Mouse (Mus musculus) embryonic facial prominence, embryonic 14.5 days (tissue): ENCODE measurements around the gene Atxn1. TPM values are rescaled to one million over a fixed set of nuclear protein-coding genes. Genes with fewer than 3 reads are reported as not detected.

Experiments
- ATAC-seq: fragments of 200-750 bp; cut with Nextera tagmentation; 2 replicates; pipeline ENCODE4 v1.8.0; 2017; ENCODE audit warnings: low read depth, moderate number of reproducible peaks, moderate TSS enrichment
- DNase-seq: peaks from one replicate; pipeline ENCODE4 v3.0.0-alpha.2; 2015; ENCODE audit warnings: low spot score
- H3K27ac ChIP-seq: fragments of 300-500 bp; sonication (generic); replicated peaks from 2 replicates; pipeline ENCODE4 v1.5.1; 2014; ENCODE audit warnings: low read depth, mild to moderate bottlenecking, low read length, moderate library complexity
- H3K27me3 ChIP-seq: fragments of 300-500 bp; sonication (generic); replicated peaks from 2 replicates; pipeline ENCODE4 v1.6.1; 2014; ENCODE audit warnings: low read length; ENCODE audit not compliant: control insufficient read depth, insufficient read depth
- H3K36me3 ChIP-seq: fragments of 300-500 bp; sonication (generic); 2 replicates; pipeline ENCODE4 v1.6.1; 2014; ENCODE audit warnings: low read length, mixed read lengths; ENCODE audit not compliant: control insufficient read depth, insufficient read depth
- H3K4me1 ChIP-seq: fragments of 300-500 bp; sonication (generic); 2 replicates; pipeline ENCODE4 v1.6.1; 2014; ENCODE audit warnings: antibody characterized with exemption, low read length; ENCODE audit not compliant: control insufficient read depth, insufficient read depth
- H3K4me2 ChIP-seq: fragments of 300-500 bp; sonication (generic); 2 replicates; pipeline ENCODE4 v1.6.1; 2014; ENCODE audit warnings: low read depth, mild to moderate bottlenecking, low read length, moderate library complexity, mixed read lengths
- H3K4me3 ChIP-seq: fragments of 300-500 bp; sonication (generic); 2 replicates; pipeline ENCODE4 v1.5.1; 2014; ENCODE audit warnings: low read depth, mild to moderate bottlenecking, low read length
- H3K9ac ChIP-seq: fragments of 300-500 bp; sonication (generic); 2 replicates; pipeline ENCODE4 v1.6.1; 2014; ENCODE audit warnings: low read depth, mild to moderate bottlenecking, low read length, moderate library complexity, mixed read lengths
- H3K9me3 ChIP-seq: fragments of 300-500 bp; sonication (generic); 2 replicates; pipeline ENCODE4 v1.6.1; 2016; ENCODE audit warnings: low read length; ENCODE audit not compliant: control insufficient read depth
- WGBS: fragments of 180-500 bp; shearing (Covaris S2); extraction: QIAGEN DNeasy Blood & Tissue Kit; methylation state at CpG from one replicate; pipeline ENCODE4 v1.1.7; 2014; 5-methylcytosine and 5-hydroxymethylcytosine counted together
- polyA plus RNA-seq: library from polyadenylated mRNA; unstranded; fragments of >200 nt; fragmentation: Nextera tagmentation; extraction: Ambion mirVana; gene quantifications from 2 replicates; pipeline ENCODE4 v1.2.1, GENCODE M21; 2014

Gene Atxn1
- polyA plus RNA-seq, 1 experiment from 2014 or later, result 3.6 TPM

DNA sequence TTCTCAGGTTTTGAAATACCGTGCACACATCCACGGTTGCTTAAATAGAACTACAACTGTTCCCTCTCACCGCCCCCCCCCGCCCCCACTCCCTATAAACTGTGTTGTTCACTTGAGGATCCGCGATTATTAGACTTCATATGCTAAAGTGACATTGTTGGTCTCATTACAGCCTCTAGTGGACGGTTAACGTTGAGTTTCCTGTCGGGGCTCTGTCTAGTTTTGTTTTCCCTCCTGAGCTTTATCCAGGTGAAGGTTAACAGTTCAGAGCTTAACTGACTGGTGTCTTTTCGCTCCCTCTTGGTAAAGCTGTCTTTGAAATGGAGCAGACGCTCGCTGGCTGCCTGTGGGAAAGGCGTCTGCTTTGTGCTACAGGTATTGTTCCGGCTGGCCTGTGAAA lies 1.8 kb upstream of the Atxn1 start:
- Histone ChIP-seq H3K9ac (no peak overlapping the region), H3K9me3 (no peaks in the 10 kb centered on the region), H3K27me3 (no peaks in the 10 kb centered on the region), H3K36me3 (no peaks in the 10 kb centered on the region), H3K4me1 (peaks cover 24% of the 10 kb centered on the region), H3K4me2 (peak overlapping the region; percentile 94), H3K4me3 (peak overlapping the region; percentile 90), H3K27ac (no peak overlapping the region)
- DNase-seq (peak; percentile 76), ATAC-seq (no peak)
- 3% methylated on average over 14 of the region's 14 CpGs for WGBS

GRCm38 (mm10) chr13:45965594-45966432 lies 1.0 kb upstream of the Atxn1 start:
- ATAC-seq (peak; percentile 13; the same call in 1 of the 2 replicates), DNase-seq (peak; percentile 40)
- Histone ChIP-seq H3K4me1 (peaks cover 25% of the 10 kb centered on the region), H3K36me3 (no peaks in the 10 kb centered on the region), H3K9ac (peak overlapping the region; percentile 94), H3K9me3 (no peaks in the 10 kb centered on the region), H3K4me2 (peak overlapping the region; percentile 94), H3K27ac (peak overlapping the region; percentile 81), H3K4me3 (peak overlapping the region; percentile 90), H3K27me3 (no peaks in the 10 kb centered on the region)
- WGBS, result under 1% methylated on average over 40 of the region's 41 CpGs

GRCm38 (mm10) chr13:45964331-45964852 lies 416 bp downstream of the Atxn1 start:
- Histone ChIP-seq H3K4me2 (peak overlapping the region; percentile 94), H3K27ac (peak overlapping the region; percentile 92), H3K9ac (peak overlapping the region; percentile 94), H3K36me3 (no peaks in the 10 kb centered on the region), H3K9me3 (no peaks in the 10 kb centered on the region), H3K4me3 (peak overlapping the region; percentile 90), H3K27me3 (no peaks in the 10 kb centered on the region), H3K4me1 (peaks cover 31% of the 10 kb centered on the region)
- DNase-seq, result peak; percentile 81
- ATAC-seq, result peak; percentile 41
- under 1% methylated on average over 19 of the region's 39 CpGs for WGBS

GRCm38 (mm10) chr13:45963497-45964330 lies 1.1 kb downstream of the Atxn1 start:
- under 1% methylated on average over 19 of the region's 95 CpGs for WGBS
- Histone ChIP-seq H3K4me1 (peaks cover 31% of the 10 kb centered on the region), H3K36me3 (no peaks in the 10 kb centered on the region), H3K4me3 (peak overlapping the region; percentile 90), H3K4me2 (peak overlapping the region; percentile 94), H3K9me3 (no peaks in the 10 kb centered on the region), H3K27ac (peak overlapping the region; percentile 92), H3K27me3 (no peaks in the 10 kb centered on the region), H3K9ac (peak overlapping the region; percentile 94)
- ATAC-seq, result peak; percentile 62
- DNase-seq, result peak; percentile 78

- peaks cover 31% of the 10 kb centered on the region for H3K4me1 ChIP-seq
- ATAC-seq (no peak), DNase-seq (no peak)
- peak overlapping the region; percentile 94 for H3K9ac ChIP-seq
- H3K4me2 ChIP-seq, result peak overlapping the region; percentile 94
- no peaks in the 10 kb centered on the region for H3K9me3 ChIP-seq
- H3K4me3 ChIP-seq, result peak overlapping the region; percentile 90
- no peaks in the 10 kb centered on the region for H3K27me3 ChIP-seq
- 0 out of 2 replicates have a peak overlapping the region, but pooled peaks have one; percentile 92 for H3K27ac ChIP-seq
- WGBS, result 3% methylated on average over 5 of the region's 5 CpGs
- no peaks in the 10 kb centered on the region for H3K36me3 ChIP-seq
Measured at GRCm38 (mm10) chr13:45962776-45963175, 2.0 kb downstream of the Atxn1 start.

GRCm38 (mm10) chr13:45961871-45962630 lies 2.8 kb downstream of the Atxn1 start:
- Histone ChIP-seq H3K27me3 (no peaks in the 10 kb centered on the region), H3K9me3 (no peaks in the 10 kb centered on the region), H3K4me2 (peak overlapping the region; percentile 94), H3K36me3 (no peaks in the 10 kb centered on the region), H3K4me1 (peaks cover 31% of the 10 kb centered on the region), H3K27ac (no peak overlapping the region), H3K9ac (no peak overlapping the region), H3K4me3 (peak overlapping the region; percentile 90)
- ATAC-seq, result no peak
- peak; percentile 41 for DNase-seq
- WGBS, result 31% methylated on average over 9 of the region's 9 CpGs

DNA sequence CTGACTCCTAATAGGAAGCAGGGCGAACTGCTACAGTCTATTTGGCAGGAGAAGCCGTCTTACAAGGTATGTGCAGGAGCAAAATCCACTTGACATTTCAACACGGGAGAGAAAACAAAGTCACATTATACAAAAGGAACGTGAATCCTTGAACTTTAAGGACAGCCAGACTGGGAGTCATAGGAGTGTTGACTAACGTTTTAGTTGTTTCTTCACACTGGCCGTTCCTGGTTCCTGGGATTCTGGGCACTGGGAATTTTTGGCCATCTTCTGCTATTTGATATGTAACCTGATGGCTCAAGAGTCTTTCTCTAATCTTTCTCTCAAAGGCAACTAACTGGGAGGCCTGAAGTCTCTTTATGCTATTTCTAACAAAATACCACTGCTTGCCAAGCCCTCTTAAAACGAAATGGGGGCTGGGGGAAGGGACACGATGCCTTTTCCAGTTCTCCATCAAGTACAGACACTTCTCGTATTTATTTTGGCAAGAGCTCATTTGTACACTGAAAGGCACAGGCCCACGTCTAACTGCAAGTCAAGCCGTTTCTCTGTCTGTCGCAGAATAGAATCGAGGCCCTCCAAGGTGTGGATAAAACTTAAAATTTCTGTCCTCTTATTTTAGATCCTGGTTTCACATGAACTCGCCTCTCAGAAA lies 4.4 kb downstream of the Atxn1 start:
- WGBS, result 33% methylated on average over 14 of the region's 14 CpGs
- H3K9ac ChIP-seq, result no peak overlapping the region
- H3K27me3 ChIP-seq, result no peaks in the 10 kb centered on the region
- H3K4me1 ChIP-seq, result peaks cover 22% of the 10 kb centered on the region
- no peak overlapping the region for H3K4me3 ChIP-seq
- no peaks in the 10 kb centered on the region for H3K9me3 ChIP-seq
- no peak for ATAC-seq
- peak; percentile 33 for DNase-seq
- no peaks in the 10 kb centered on the region for H3K36me3 ChIP-seq
- H3K4me2 ChIP-seq, result peak overlapping the region; percentile 5; the same call in 1 of the 2 replicates
- no peak overlapping the region for H3K27ac ChIP-seq
